Mouse (Mus musculus) myocyte (in vitro differentiated cells): Measurements from ENCODE around the gene Filip1. TPM values are rescaled to one million over a fixed set of nuclear protein-coding genes. Genes with fewer than 3 reads are reported as not detected.

Experiments used
- H3K27me3 ChIP-seq: one replicate; pipeline ENCODE4 v1.6.1; 2011; ENCODE audit not compliant: control insufficient read depth, insufficient read depth, insufficient read length
- H3K36me3 ChIP-seq: one replicate; pipeline ENCODE4 v1.6.1; 2011; ENCODE audit not compliant: control insufficient read depth, insufficient read depth
- H3K4me2 ChIP-seq: one replicate; pipeline ENCODE4 v1.6.1; 2011; ENCODE audit warnings: low read depth, control low read depth
- H3K4me3 ChIP-seq: one replicate; pipeline ENCODE4 v1.5.1; 2011; ENCODE audit warnings: mild to moderate bottlenecking, control low read depth, moderate library complexity
- H3K79me2 ChIP-seq: one replicate; pipeline ENCODE4 v1.6.1; 2011; ENCODE audit not compliant: control insufficient read depth, insufficient read depth
- H3ac ChIP-seq: one replicate; pipeline ENCODE4 v1.6.1; 2011; ENCODE audit not compliant: control insufficient read depth, insufficient read length
- CEBPB ChIP-seq: IDR thresholded peaks from 2 replicates; pipeline ENCODE4 v1.6.1; 2011; ENCODE audit warnings: mild to moderate bottlenecking, moderate library complexity; ENCODE audit not compliant: poor library complexity, insufficient read depth, severe bottlenecking
- E2F4 ChIP-seq: IDR thresholded peaks from one replicate; pipeline ENCODE4 v1.6.1; 2011; ENCODE audit warnings: mild to moderate bottlenecking, control low read depth, moderate library complexity; ENCODE audit not compliant: insufficient read depth
- MAX ChIP-seq: IDR thresholded peaks from one replicate; pipeline ENCODE4 v1.6.1; 2011; ENCODE audit warnings: low read depth, mild to moderate bottlenecking, control low read depth
- MYOD1 ChIP-seq, 3 experiments: IDR thresholded peaks; one replicate each; pipeline ENCODE4 v1.6.1; 2011; ENCODE audit warnings: control low read depth in 2 of 3, low read depth in 2 of 3, mild to moderate bottlenecking in 2 of 3, moderate library complexity in 1 of 3; ENCODE audit not compliant: insufficient read length in 2 of 3, control insufficient read depth in 1 of 3
- MYOG ChIP-seq, 3 experiments: IDR thresholded peaks; one replicate each; pipeline ENCODE4 v1.6.1; 2011; ENCODE audit warnings: control low read depth in 2 of 3, low read depth in 2 of 3, mild to moderate bottlenecking in 2 of 3; ENCODE audit not compliant: insufficient read length in 2 of 3, control insufficient read depth in 1 of 3, insufficient read depth in 1 of 3
- POLR2A ChIP-seq: IDR thresholded peaks from one replicate; pipeline ENCODE4 v1.6.1; 2011; ENCODE audit warnings: low read depth, mild to moderate bottlenecking, control low read depth, moderate library complexity; ENCODE audit not compliant: insufficient read length
- POLR2AphosphoS2 ChIP-seq: IDR thresholded peaks from one replicate; pipeline ENCODE4 v1.6.1; 2011; ENCODE audit warnings: low read depth, control low read depth; ENCODE audit not compliant: insufficient read length
- REST ChIP-seq: IDR thresholded peaks from one replicate; pipeline ENCODE4 v1.6.1; 2011; ENCODE audit warnings: mild to moderate bottlenecking, control low read depth, moderate library complexity; ENCODE audit not compliant: insufficient read depth, insufficient read length
- SRF ChIP-seq: IDR thresholded peaks from one replicate; pipeline ENCODE4 v1.6.1; 2011; ENCODE audit warnings: low read depth; ENCODE audit not compliant: control insufficient read depth, insufficient read length
- TCF12 ChIP-seq: IDR thresholded peaks from one replicate; pipeline ENCODE4 v1.6.1; 2011; ENCODE audit warnings: mild to moderate bottlenecking, control low read depth; ENCODE audit not compliant: poor library complexity, insufficient read depth, severe bottlenecking
- TCF3 ChIP-seq: IDR thresholded peaks from one replicate; pipeline ENCODE4 v1.6.1; 2011; ENCODE audit warnings: low read depth, control low read depth; ENCODE audit not compliant: insufficient read length
- USF1 ChIP-seq: IDR thresholded peaks from one replicate; pipeline ENCODE4 v1.6.1; 2011; ENCODE audit warnings: low read depth, mild to moderate bottlenecking, control low read depth, moderate library complexity
- polyA plus RNA-seq: library from polyadenylated mRNA; unstranded; fragments of >200 nt; fragmentation: generic; extraction: Trizol; gene quantifications from one replicate; pipeline ENCODE4 v1.2.1, GENCODE M21; 2012; ENCODE audit warnings: missing spikeins

Filip1 gene
- polyA plus RNA-seq, 1 experiment: 7.0 TPM

DNA sequence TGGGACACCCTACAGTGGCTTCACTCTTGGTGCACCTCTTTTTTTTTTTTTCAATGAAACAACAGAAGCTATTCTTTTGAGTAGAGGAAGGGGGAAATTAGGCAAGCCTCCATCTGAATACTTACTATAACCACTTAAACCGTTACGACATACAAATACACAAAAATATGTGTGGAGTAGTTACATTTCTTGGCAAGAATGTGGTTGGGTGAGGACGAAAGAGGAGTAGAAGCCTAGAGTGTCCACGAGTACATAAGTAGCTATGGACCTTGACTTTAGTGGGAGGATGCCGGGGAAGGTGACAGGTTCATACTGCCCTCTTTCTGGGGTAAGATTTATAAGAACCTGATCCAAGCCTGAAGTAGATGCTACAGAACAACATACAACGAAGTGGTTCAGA is 15.4 kb downstream of the Filip1 start:
- H3K79me2 ChIP-seq: no peaks in the 10 kb centered on the region
- TF ChIP-seq USF1 (no peak), MYOD1 (IDR thresholded peaks at IDR 0.05; ENCODE audit: control insufficient read depth in 1 of 3, insufficient read length in 2 of 3, low read depth in 2 of 3) (no peak), MAX (no peak), CEBPB (no peak), E2F4 (no peak), REST (no peak), TCF12 (no peak), POLR2A (no peak), POLR2AphosphoS2 (no peak), TCF3 (no peak), SRF (no peak), MYOG (IDR thresholded peaks at IDR 0.05; ENCODE audit: control insufficient read depth in 1 of 3, insufficient read depth in 1 of 3, insufficient read length in 2 of 3, low read depth in 2 of 3) (no peak)
- H3K27me3 ChIP-seq: peaks cover 14% of the 10 kb centered on the region

DNA sequence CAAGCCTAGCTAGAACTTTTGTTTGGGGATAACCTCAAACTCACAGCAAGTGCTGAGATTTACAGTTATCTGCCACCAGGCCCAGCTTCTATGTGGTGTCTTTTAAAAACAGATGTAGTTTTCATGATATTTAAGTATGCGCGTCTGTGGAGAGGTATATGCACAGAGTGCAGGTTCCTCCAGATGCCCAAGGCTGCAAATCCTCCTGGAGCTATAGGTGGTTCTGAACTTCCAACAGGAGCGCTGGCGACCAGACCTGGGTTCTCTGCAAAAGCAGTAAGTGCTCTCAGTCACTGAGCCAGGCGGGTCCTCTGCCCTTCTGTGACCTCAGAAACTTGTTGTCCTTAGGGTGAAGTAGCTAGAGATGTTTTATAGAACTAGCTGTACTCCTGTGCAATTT is 18.4 kb downstream of the Filip1 start:
- H3K79me2 ChIP-seq: no peaks in the 10 kb centered on the region
- H3K27me3 ChIP-seq: peaks cover 6% of the 10 kb centered on the region
- H3K4me2 ChIP-seq: no peak overlapping the region
- H3K36me3 ChIP-seq: no peaks in the 10 kb centered on the region
- H3ac ChIP-seq: no peak overlapping the region
- H3K4me3 ChIP-seq: no peak overlapping the region
- no peak for TF ChIP-seq TCF12

More for the DNA sequence above, 15.4 kb downstream of the Filip1 start:
- Histone ChIP-seq H3ac (no peak overlapping the region), H3K36me3 (no peaks in the 10 kb centered on the region), H3K4me2 (no peak overlapping the region), H3K4me3 (no peak overlapping the region)

DNA sequence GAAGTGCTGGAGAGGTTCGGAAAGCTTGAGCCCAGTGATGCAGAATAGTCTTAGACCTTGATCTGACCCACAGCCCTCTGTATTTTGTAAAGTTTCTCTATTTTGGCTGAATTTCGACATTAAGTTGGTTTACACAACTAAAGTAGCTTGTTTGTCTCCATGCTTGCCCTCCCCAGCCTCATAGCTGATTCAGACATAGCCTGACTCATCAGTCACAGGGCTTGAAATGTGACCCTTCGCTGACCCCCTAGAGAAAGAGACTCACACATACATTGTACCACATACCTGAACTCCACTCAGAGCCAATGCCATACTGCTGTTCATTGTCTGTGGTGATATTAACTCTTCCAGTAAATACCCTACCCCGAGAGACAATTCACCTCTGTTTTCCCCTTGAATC is 19.6 kb downstream of the Filip1 start:
- TF ChIP-seq CEBPB: no peak
- TF ChIP-seq POLR2AphosphoS2: no peak
- TF ChIP-seq SRF: no peak
- TF ChIP-seq MAX: no peak
- TF ChIP-seq USF1: no peak
- TF ChIP-seq MYOD1 (IDR thresholded peaks at IDR 0.05; ENCODE audit: control insufficient read depth in 1 of 3, insufficient read length in 2 of 3, low read depth in 2 of 3): no peak
- TF ChIP-seq TCF3: no peak
- Histone ChIP-seq H3ac (no peak overlapping the region), H3K4me3 (no peak overlapping the region), H3K79me2 (no peaks in the 10 kb centered on the region), H3K27me3 (no peaks in the 10 kb centered on the region), H3K4me2 (no peak overlapping the region), H3K36me3 (no peaks in the 10 kb centered on the region)

DNA sequence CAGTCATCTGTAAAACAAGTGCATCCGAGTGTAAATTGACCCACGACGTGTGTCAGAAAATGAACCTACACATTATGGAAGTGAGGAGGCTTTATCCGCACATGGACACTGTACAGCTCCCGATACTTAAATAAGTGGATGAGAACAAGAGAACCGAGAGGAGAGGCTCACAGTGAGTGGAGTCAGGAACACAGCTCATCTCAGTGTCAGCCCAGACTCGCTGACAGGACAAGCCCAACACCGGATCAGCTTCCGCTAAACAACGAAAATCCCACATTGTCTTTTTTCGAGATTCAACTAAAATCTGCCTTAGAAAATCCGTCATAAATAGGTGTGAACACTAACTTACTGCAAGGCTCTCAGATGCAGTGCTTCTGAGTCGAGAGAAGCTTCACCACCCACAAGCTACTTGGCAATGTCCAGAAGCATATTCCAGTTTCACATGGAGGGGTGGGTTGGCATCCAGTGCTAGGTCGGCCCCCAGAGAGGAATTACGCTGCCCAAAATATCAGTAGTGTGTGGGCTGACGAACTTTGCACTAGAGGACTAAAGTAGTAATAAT is 22.1 kb downstream of the Filip1 start:
- H3ac ChIP-seq: no peak overlapping the region
- no peak for TF ChIP-seq MAX
- TF ChIP-seq USF1: no peak
- no peak for TF ChIP-seq TCF12
- TF ChIP-seq MYOG (IDR thresholded peaks at IDR 0.05; ENCODE audit: control insufficient read depth in 1 of 3, insufficient read depth in 1 of 3, insufficient read length in 2 of 3, low read depth in 2 of 3): no peak
- no peak for TF ChIP-seq POLR2AphosphoS2
- TF ChIP-seq MYOD1 (IDR thresholded peaks at IDR 0.05; ENCODE audit: control insufficient read depth in 1 of 3, insufficient read length in 2 of 3, low read depth in 2 of 3): no peak
- TF ChIP-seq TCF3: no peak
- TF ChIP-seq REST: no peak
- no peak for TF ChIP-seq SRF
- no peak for TF ChIP-seq E2F4
- TF ChIP-seq CEBPB: no peak
- no peak for TF ChIP-seq POLR2A
- H3K36me3 ChIP-seq: no peaks in the 10 kb centered on the region
- no peak overlapping the region for H3K4me3 ChIP-seq
- no peak overlapping the region for H3K4me2 ChIP-seq
- no peaks in the 10 kb centered on the region for H3K27me3 ChIP-seq
- no peaks in the 10 kb centered on the region for H3K79me2 ChIP-seq

DNA sequence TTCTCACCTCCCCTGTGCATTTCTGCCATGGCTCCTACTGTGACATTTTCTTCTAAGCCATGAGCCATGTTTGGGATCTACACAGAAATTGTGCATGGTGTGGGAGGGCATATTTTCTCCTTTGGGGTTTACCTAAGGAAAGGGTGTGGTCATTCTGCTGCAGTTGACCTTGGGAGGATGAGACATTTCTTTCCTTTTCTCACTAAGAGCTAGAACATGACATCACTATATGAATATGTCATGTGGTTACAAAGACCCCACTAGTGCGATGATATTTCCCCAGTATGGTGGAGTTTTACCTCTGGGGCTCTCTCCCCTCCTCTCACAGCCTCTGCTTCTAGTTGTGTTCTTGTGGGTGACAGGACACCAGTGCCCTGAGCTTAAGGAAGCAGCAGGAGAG is 22.9 kb downstream of the Filip1 start:
- H3K4me3 ChIP-seq: no peak overlapping the region
- TF ChIP-seq TCF3 (no peak), SRF (no peak), MAX (no peak), MYOD1 (IDR thresholded peaks at IDR 0.05; ENCODE audit: control insufficient read depth in 1 of 3, insufficient read length in 2 of 3, low read depth in 2 of 3) (no peak), POLR2AphosphoS2 (no peak), REST (no peak), TCF12 (no peak), POLR2A (no peak), USF1 (no peak), MYOG (IDR thresholded peaks at IDR 0.05; ENCODE audit: control insufficient read depth in 1 of 3, insufficient read depth in 1 of 3, insufficient read length in 2 of 3, low read depth in 2 of 3) (no peak), E2F4 (no peak), CEBPB (no peak)
- no peaks in the 10 kb centered on the region for H3K27me3 ChIP-seq
- H3K79me2 ChIP-seq: no peaks in the 10 kb centered on the region
- H3K36me3 ChIP-seq: no peaks in the 10 kb centered on the region
- H3K4me2 ChIP-seq: no peak overlapping the region
- H3ac ChIP-seq: no peak overlapping the region
